Mouse (Mus musculus) lung, postnatal 25 days (tissue): ENCODE measurements at regions not wholly inside any gene's neighbourhood (a gene's known extent, or its start where the extent isn't known, plus 50 kb on each side); places are given as distances from the start of the nearest gene placed in this dataset.
"Not testable (repeated sequence)": the region's sequence is repeated elsewhere in the genome, so short reads cannot be mapped to it uniquely, and the experiment has no call there.

Experiments used
- DNase-seq: peaks from one replicate; pipeline ENCODE4 v3.0.0; 2022; ENCODE audit warnings: low spot score

DNA sequence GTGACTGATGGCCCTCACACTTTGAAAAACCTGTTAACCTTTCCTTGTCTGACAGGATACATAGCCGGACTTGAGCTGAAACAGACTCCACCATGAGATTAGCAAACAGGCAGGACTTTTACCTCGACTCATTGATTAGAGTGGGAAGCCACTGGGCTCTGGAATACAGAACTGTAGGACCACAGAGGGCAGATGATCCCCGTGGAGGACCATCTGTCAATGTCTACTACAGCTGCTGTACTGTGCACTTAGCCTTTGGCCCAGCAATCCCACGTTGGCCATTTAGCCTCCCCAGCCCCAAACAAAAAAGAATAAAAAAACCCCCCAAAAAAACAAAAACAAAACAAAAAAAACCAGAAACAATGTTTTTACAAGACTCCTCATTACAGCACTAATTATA lies 103.9 kb upstream of the Dazl start:
- no peak for DNase-seq

DNA sequence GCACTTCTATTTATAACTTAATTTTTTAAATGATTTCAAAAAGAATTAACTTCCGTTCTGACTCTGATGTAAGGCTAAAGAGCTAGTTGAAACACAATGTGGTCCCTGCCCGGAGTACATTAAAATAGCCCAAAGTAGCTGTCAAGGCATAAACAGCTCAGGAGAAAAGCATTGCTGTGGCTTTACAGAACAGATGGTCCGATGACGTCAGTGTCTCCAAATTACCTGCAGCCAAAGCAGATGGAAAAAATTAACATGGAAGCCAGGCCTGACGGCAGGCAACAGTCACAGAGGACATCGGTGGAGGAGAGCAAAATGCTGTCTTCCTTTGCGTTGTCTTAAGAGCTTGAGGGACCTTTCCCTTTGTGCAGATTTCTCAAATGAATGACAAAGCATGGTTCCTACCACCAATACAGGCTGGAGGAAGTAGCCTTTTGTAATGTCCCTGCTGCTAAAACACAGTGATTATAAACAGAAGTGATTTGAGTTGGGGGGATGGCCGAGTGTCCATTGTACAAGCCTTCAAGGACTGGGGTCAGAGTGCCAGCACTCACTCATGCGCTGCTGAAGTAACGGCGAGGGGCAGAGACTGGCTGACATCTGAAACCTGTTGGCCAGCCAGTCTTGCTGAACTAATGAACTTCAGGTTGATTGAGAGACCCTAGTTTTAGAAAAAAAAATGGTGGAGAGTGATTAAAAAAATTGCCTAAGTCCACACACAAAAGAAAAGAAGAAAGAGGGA lies 101.8 kb upstream of the Plcl2 start:
- DNase-seq = no peak

DNA sequence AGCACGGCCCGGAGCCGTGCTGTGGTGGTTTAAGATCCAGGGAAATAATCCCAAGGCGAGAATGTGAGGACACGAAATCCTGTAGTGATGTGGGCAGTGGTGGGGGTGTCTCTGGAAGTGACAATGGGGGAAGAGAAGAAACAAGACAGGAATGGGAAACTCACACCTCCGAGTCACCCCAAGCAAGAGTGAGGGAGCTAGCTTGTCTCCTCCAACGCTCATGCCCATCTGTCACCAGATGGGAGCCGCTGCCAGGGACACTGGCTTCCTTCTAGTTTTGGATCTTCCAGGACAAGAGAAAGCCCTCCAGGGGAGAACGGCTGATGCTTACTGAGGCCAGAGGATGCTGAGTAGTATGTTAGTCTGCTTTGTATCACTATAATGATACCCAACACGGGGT lies 100.6 kb upstream of the Plcl2 start:
- no peak for DNase-seq

DNA sequence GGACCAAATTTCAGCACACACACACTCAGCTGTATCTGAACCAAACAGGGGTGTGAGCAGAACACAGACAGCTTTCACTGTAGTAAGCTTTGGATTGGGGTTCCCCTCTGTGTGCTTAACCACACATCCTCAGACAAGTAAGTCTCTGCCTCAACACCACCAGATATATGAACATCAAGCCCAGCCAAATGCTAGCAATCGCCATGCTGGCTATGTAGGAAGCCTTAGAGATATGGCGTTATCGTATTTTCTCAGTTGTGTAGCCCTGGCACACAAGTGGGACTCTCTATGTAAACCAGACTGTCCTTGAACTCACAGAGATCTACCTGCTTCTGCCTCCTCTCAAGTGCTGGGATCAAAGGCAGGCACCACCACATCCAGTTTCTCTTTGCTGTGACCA lies 99.9 kb upstream of the Plcl2 start:
- no peak for DNase-seq

DNA sequence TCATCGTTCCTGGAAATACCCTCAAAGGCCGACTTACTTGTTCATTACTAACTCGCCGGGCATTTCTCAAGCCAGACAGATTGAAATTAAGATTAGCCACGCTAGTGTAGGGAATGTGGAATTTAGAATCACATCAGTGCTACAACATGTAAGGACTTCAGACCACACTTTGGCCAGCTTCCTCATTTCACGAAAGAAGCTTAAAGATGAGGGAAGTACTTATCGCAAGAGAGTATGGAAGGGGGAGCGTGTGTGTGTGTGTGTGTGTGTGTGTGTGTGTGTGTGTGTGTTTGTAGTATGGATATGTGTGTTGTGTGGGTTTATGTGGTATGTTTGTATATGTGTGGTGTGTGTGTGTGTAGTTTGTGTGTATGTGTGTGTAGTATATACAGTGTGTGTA lies 99.3 kb upstream of the Plcl2 start:
- no peak for DNase-seq

DNA sequence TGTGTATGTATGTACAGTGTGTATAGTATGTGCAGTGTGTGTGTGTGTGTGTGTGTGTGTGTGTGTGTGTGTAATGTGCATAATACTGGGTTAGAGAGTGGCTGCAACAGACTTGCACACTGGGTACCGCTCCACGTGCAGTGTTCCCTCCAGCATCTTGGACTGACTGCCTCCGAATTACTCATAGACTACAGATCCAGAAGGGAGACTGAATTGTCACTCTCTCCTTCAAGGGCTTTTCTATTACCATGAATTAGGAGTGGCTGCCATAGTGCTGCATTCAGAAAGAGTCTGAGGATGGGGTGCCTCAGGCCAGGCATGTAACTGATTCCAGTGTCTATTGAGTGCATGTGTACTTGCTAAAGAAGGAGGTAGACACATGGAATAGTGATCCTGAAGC lies 98.9 kb upstream of the Plcl2 start:
- DNase-seq = no peak

DNA sequence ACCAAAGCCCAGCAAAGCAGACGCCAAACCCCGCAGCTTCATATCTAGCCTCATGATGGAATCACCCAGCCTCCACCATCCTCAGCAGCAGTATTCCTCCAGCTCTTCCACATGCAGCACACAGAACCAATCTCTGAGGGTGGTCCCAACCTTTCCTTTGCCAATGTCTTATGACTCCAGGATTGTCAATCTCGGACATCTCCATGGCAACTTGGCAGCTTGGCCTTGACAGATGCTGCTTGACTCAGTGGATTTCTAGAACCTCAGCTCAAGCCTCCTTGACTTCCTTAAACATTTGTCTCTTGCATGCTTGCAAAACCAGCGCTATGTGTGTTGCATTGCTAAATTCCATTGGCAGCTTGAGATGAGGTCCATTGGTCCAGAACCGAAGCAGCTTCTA lies 96.8 kb upstream of the Plcl2 start:
- no peak for DNase-seq

DNA sequence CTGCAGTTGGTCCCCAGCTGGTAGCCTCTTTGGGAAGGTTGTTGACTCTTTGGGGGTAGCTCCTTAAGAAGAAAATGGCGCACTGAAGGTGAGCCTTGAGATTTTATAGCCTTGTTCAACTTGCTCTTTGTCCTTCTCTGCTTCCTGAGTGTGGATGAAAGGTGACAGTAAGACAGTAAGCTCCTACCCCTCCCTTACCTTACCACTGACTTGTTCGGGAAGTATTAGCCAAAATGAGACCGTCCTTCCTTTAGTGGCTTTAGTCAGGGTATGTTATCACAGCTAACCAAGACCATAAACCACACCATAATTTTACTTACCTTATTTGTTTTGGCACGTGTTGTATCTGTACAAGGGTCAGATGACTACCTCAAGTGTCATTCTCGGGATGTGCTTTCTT lies 95.3 kb upstream of the Plcl2 start:
- no peak for DNase-seq

DNA sequence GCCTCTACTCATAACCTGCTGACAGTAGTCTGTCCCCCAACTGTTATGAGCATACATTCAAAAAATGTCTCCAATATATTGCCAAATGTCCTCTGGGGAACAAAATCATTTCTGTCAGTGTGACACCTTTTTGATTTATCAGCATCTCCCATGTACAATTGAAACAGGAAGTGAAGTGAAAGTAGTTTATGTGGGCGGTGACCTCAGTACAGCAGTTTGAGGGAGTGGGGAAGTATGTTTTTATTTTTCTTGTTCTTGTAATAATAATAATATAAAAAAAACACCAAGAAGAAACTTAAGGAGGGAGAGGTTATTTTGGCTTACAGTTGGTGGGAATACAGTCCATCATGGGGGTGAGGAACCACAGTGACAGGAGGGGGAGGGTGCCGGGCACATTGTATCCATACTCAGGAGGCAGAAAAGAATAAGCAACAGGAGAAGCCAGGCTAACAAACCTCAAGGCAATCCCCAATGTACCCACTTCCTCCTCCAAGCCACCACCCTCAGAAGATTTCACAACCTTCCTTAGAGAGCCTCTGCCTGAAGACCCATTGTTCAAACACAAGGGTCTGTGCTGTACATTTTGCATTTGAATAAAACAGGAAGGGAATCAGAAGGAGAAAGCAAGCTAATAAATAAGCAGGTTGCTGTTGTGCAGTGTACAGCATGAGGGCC lies 93.7 kb upstream of the Plcl2 start:
- DNase-seq = peak; percentile 35

DNA sequence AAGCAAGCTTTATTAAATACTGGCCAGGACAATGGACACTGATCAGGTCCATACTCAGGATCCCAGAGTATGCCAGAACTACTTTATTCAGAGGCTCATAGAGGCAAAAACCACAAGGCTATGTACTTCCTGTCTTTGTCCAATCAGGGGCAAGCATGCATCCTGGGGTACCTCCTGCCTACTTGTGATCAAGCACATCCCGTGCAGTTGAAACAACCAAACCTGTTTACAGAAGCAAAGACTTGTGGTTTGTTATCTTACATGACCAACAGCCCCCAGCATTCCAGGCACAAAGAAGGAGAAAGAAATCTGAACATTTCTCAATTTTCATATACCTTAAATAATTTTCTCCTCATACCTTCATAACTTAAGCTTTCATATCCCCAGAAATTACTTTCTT lies 93.1 kb upstream of the Plcl2 start:
- DNase-seq = no peak

DNA sequence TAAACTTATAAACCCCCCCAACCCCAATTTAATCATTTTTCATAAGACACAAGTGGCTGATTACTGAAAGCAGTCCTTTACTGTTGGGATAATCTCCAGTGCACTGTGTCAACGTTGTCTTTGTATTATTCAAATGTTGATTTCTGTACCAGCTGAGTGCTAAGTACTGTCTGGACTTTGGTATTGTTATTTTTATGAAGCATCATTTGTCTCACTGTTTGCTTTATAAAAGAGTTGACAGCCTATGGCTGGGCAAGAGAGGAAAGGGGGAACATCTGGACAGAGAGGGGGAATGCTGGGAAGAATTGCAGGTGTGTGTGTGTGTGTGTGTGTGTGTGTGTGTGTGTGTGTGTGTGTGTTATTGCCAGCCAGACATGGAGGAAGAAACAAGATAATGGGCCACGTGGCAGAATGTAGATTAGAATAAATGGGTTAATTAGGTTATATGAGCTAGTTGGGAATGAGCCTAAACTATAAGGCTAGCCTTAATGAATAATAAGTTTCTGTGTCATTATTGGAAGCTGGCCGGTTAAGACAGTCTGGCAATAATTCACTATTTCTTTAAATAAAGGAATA lies 92.6 kb upstream of the Plcl2 start:
- DNase-seq = no peak

DNA sequence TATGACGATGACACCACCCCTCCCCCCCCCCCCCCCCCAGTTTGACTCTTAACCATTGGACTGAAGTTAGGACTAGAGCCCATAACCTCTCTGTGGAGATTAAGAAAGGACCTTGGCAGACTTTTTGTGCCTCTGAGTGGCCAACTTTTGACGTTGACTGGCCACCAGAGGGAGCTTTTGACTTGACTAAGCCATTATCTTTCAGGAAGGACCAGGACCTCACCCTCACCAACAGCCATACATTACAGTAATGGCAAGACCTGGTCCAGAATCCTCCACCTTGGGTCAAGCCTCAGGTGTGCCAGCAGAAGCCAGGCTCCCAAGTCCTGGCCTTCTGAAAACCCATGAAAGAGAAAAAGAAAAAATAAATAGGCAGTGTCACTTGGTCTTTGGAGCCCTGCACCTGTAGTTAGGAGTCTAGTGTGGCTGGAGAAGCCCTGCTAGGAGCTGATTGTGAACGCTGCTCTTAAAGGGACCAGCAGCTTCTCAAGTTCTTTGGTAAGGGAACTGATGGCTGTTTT lies 90.3 kb upstream of the Plcl2 start:
- peak; percentile 42 for DNase-seq

DNA sequence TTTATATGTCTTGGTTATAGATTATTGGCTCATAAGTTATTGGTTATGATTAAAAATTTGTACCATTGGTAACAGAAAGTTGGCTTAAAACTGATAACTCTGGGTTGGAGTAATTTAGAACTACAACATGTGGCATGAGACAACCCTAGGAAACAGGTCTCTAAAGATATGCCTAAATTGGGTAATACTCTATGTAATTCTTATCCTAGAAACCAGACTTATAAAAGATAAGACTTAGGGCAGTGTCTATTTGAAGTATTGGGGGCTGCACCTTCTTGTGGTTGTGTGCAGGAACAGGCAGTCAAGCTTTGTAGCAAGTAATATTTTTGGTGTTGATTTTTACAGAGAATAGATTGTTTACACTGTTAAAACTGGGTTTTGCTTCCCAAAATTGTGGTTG lies 89.7 kb upstream of the Plcl2 start:
- not testable (repeated sequence) for DNase-seq

DNA sequence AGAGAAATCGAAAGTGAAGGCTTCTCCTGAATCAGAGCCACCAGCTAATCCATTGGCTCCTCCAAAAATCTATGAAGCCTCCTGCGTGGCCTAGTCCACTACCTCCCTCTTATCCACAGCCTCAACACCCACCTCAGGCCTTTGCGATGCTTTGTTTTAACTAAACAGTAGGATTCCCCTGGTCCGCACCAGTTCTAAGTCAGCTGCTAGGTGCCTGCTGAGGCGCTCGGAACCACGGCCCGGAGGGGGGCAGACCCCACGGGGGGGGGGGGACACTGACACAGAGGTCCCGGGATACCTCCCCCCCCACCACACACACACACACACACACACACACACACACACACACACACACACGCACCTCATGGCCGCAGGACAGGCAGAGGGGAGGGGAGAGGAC lies 89.2 kb upstream of the Plcl2 start:
- no peak for DNase-seq

DNA sequence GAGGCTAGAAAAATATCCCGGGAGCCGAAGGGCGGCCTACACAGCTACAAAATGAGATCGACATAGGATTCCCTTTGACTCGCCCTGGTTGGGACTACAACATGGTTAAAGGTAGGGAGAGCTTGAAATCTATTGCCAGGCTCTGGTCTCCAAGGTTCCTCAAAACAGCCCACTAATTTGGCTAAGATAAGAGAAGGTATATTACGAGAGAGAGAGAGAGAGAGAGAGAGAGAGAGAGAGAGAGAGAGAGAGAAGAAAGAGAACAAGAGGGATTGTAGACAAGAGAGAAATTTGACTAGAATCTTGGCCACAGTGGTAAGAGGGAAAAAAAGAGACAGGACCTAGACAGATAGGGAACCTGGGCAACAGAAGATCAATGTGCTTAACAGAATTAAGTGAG lies 88.5 kb upstream of the Plcl2 start:
- DNase-seq = no peak

DNA sequence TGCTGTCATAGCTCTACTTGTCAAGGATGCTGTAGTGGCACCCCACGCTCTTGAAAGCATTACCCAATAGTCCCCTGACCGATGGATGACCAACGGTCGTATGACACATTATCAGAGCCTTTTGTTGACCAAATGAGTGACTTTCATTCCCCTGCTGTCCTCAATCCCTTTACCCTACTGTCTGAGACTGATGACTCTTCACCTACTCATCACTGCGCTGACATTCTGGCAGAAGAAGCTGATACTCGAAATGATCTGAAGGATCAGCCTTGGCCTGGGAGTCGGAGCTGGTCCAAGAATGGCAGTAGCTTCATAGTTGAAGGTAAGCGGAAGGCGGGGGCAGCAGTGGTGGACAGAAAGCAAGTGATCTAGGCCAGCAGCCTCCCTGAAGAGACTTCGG lies 87.7 kb upstream of the Plcl2 start:
- no peak for DNase-seq

DNA sequence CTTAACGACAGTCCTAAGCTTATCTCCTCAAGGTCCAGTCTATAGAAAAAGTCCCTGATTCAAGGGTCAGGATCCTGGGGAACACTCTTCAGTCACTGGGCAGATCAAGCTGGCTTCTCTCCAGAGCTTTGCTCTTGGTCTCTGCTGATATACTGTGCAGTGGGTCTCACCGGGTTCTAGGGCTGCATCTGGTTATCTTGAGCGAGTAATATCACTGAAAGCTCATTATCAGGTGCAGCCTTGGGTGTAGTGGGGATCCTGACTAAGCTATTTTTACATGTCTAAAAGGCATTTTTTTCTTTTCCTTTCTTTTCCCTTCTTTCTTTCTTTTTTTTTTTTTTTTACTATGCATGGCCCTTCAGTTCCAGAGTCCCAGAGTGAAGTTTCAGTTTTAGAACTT lies 84.1 kb upstream of the Plcl2 start:
- no peak for DNase-seq

DNA sequence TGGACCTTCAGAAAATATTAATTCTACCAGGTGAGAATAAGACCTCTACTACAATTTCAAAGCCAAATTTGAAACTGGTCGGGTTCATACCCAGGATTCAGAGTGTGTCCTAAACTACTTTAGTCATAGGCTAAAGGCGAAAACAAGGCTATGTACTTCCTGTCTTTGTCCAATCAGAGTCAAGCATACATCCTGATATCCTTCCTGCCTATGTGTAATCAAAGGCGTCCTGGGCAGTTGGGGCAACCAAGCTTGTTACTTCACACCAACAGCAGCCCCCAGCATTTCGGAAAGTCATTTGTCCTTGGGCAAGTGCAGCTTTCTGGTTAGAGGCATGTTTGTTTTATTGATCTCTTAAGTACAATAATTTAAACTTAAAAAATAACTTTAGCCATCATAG lies 83.7 kb upstream of the Plcl2 start:
- no peak for DNase-seq

DNA sequence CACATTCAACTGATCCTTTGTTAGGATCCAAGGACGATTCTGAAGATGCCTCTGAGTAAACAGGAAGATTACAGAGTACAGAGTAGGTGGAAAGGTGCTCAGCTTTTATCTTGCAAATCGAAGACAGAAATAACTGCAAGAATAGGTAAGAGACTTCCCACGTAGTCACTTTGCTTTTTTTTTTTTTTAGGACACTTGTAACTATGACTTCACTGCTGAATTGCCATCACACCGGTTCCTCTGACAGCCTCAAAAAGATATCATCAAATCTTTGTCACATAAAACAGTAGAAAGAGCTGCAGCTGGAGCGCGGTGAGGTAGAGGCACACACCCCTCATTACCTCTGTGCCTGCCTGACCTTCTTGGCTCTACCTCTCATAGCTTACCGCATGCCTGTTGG lies 83.1 kb upstream of the Plcl2 start:
- no peak for DNase-seq

DNA sequence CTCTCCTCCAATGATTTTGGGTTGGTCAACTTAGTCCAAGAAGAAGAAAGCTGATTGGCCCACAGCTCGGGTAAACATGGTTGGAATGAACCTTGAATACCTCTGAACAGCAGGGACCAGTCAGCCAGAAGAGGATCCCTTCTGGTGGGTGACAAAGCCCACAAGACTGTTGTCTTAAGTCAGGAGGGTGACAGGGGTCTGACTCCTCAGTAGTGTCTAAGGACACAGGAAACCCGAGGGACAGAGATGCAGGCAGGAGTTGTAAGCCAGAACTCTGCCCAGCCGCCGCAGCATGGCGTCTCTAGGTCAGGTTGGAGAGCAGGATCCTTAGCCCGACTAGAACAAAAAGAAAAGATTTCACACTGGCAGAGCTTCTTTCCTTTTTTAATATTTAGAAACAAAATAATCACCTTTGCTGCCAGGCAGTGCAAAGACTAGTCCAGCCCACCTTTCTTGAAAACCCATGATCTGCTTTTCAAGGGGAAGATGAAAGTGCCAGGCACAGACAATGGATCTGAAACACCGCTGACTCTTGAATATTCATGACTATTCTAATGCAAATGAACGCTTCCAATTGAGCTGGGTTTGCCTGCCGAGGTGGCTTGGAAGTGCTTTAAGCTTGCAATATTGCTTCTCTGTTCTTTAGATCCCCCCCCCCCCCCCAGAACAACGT lies 81.7 kb upstream of the Plcl2 start:
- DNase-seq = no peak

DNA sequence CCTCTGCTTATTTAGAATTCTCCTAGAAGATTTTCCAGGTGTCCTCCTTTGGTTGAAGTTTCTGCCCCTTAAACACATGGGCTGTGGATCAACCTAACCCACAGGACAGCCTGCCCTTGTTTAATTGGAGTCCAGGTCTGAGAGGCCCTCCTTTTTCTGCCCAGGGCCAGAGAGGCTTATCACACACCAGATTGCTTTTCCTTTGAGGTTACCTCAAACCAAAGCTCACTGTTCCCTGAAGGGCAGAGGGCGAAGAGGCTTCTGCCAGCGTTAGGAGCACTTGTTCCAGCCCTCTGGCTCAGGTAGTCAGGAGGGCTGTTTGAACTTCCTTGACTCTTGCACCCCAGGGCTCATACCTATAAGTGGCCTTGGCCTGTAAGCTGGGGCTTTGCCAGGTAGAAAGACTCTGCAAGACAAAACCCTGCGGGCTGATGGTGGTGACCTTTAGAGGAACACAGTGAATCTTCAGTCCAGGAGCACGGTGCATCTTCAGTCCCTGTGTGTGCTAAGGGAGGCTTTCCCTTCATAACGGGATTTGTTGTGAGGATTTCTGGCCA lies 81.1 kb upstream of the Plcl2 start:
- DNase-seq = no peak

DNA sequence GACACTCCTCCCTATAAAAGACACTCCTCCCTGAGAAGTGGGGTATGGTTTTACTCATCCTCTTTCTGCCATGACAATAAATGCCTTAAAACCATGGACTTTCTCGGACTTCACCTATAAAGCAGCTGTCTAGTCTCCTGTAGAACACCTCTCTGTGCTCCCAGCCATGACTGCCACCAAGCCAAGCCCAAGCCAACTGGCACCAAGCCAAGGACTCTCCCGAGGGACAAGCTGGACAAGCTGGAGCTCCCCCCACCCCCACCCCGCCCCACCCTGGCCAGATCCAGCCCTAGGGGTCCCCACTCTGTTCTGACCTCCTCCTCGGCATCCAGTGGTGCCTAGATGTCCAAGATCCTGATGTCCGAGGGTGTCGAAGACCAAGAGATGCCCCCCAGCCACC lies 76.6 kb upstream of the Plcl2 start:
- DNase-seq = no peak

DNA sequence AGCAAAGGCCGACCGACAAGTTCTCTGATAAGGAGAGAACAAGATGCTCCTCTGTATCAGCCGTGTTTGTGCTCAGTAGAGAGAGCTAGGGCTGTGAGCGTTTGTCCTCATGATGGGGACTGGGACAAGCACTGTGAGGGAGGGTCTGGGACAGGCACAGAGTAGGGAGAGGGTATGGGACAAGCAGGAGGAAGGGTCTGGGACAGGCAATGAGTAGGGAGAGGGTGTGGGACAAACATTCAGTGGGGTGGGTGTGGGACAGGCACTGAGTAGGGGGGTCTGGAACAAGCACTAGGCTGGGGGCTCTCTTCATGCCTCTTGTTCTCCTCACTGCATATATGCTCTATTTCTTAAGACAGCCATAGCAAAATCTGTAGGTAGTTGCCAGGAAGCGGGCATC lies 70.2 kb upstream of the Plcl2 start:
- DNase-seq = no peak
